9 mouse cellular contexts compared by ENCODE assay signal in the genomic region with DNA sequence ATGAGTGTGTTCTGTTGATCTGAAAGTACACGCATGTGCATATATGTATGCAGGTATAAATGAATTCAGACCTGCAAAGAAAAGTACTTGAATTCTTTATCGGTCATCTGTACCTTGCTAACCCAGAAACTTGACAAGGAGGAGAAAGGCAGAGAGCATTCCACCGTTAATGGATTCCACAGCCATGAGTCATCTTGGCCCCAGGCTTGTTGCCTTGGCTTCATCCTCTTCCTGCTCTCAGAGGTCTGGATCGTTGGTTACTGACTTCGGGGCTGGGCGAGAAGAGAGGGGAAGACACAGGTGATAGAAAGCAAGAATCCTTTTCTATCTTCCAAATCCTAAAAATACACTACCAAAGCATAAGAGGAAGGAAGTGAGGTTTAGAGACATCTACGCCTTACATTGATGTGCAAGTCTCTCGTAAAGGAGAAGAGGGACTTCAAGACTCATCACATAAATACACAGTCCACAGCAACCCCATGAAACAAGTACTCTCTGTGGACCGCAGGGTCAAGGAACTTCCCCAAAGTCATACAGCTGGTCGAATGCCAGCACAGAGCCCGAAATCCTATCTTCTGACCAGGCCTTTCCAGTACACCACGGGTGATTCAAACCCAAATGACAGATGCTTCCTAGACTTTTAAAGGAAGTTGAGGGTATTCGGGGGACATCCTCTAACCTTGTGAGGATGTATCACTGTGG. TPM values are rescaled to one million over a fixed set of nuclear protein-coding genes. Genes with fewer than 3 reads are reported as not detected.
DNase-seq lines count a peak whose midpoint lies in the region; ATAC-seq and TF ChIP-seq lines count a peak whose summit lies in the region.
"Had no signal": no experiment of that assay in that cellular context is flagged by ENCODE, and none has a peak within 500 bp of the region (broad histone marks: within the 10 kb centered on the region; RNA-seq: fewer than 3 reads in every experiment).

No protein-coding gene starts in this region.

- no peak for TF ChIP-seq CTCF in C2C12 (IDR thresholded peaks at IDR 0.05; ENCODE audit: control insufficient read depth, insufficient read depth, insufficient read length)
- TF ChIP-seq CTCF in kidney, postnatal 0 days (IDR thresholded peaks at IDR 0.05; ENCODE audit: low read depth): no peak

- ATAC-seq in kidney, postnatal 0 days (replicated peaks; ENCODE audit: low FRiP score, low read depth): no peak; the same call in 1 of the 2 replicates
- ATAC-seq in midbrain, embryonic 16.5 days: no peak
- no peak for ATAC-seq in activated CD4-positive, CD25-positive, alpha-beta regulatory T cell, adult 4 months

- H3ac ChIP-seq in C2C12 (ENCODE audit: control insufficient read depth, insufficient read length, low read depth): peak overlapping the region; percentile 12

- H3K36me3 ChIP-seq in C2C12 (ENCODE audit: control insufficient read depth, insufficient read depth): peaks cover 9% of the 10 kb centered on the region
- no peaks in the 10 kb centered on the region for H3K36me3 ChIP-seq in kidney, postnatal 0 days (ENCODE audit: insufficient read depth, low read length)
- no peaks in the 10 kb centered on the region for H3K36me3 ChIP-seq in midbrain, embryonic 16.5 days (ENCODE audit: control insufficient read depth, insufficient read depth, low read length)

- no peaks in the 10 kb centered on the region for H3K27me3 ChIP-seq in C2C12 (ENCODE audit: control insufficient read depth, insufficient read depth, insufficient read length)
- no peaks in the 10 kb centered on the region for H3K27me3 ChIP-seq in kidney, postnatal 0 days (ENCODE audit: insufficient read depth, low read length)
- no peaks in the 10 kb centered on the region for H3K27me3 ChIP-seq in midbrain, embryonic 16.5 days (ENCODE audit: control insufficient read depth, insufficient read depth, low read depth, low read length)

- no peak overlapping the region for H3K4me2 ChIP-seq in kidney, postnatal 0 days (ENCODE audit: low read length)
- no peak overlapping the region for H3K4me2 ChIP-seq in midbrain, embryonic 16.5 days (ENCODE audit: low read length)

- no peaks in the 10 kb centered on the region for H3K9me3 ChIP-seq in kidney, postnatal 0 days (replicated peaks; ENCODE audit: low read length)
- H3K9me3 ChIP-seq in midbrain, embryonic 16.5 days (replicated peaks; ENCODE audit: control insufficient read depth, low read length, poor library complexity, severe bottlenecking): no peaks in the 10 kb centered on the region

- no peak overlapping the region for H3K4me3 ChIP-seq in C2C12 (ENCODE audit: insufficient read depth, poor library complexity, severe bottlenecking)
- H3K4me3 ChIP-seq in kidney, postnatal 0 days (replicated peaks; ENCODE audit: low read depth, low read length): no peak overlapping the region
- H3K4me3 ChIP-seq in midbrain, embryonic 16.5 days (ENCODE audit: low read depth, low read length): no peak overlapping the region

- no peak overlapping the region for H3K9ac ChIP-seq in kidney, postnatal 0 days (ENCODE audit: low read depth, low read length)
- no peak overlapping the region for H3K9ac ChIP-seq in midbrain, embryonic 16.5 days (ENCODE audit: low read depth, low read length)

- no peaks in the 10 kb centered on the region; the same call in 1 of the 2 replicates for H3K4me1 ChIP-seq in kidney, postnatal 0 days (replicated peaks; ENCODE audit: insufficient read depth, low read length)
- H3K4me1 ChIP-seq in midbrain, embryonic 16.5 days (ENCODE audit: control insufficient read depth, insufficient read depth, low read length): peaks cover 6% of the 10 kb centered on the region

- peak; percentile 57 for DNase-seq in adipocyte (ENCODE audit: low spot score)
- DNase-seq in gastrocnemius, adult 8-10 months (ENCODE audit: low spot score in 2 of 2): peak; percentile 46 to 55
- DNase-seq in kidney, postnatal 0 days (ENCODE audit: low spot score): peak; percentile 74
- no peak for DNase-seq in B cell, adult 2 months
- DNase-seq in natural killer cell, adult 2 months (ENCODE audit: low spot score in 2 of 2): no peak

- 54% methylated on average over 13 of the region's 13 CpGs for WGBS in kidney, postnatal 0 days
- WGBS in midbrain, embryonic 16.5 days: 87% methylated on average over 13 of the region's 13 CpGs

- H3K79me3 ChIP-seq in C2C12 (ENCODE audit: low read depth): peaks cover 24% of the 10 kb centered on the region

- peak overlapping the region; percentile 19; the same call in 1 of the 2 replicates for H3K27ac ChIP-seq in kidney, postnatal 0 days
- no peak overlapping the region for H3K27ac ChIP-seq in midbrain, embryonic 16.5 days (ENCODE audit: low read length)
- H3K27ac ChIP-seq: macrophage had no signal

- peaks cover 84% of the 10 kb centered on the region for H3K79me2 ChIP-seq in C2C12 (ENCODE audit: control insufficient read depth, insufficient read depth)

TF ChIP-seq in C2C12, 6 proteins besides CTCF, POLR2A, EP300 and RAD21:
- TF ChIP-seq FOSL1 (IDR thresholded peaks at IDR 0.05; ENCODE audit: insufficient read depth, low read length, poor library complexity, severe bottlenecking) (peak; percentile 55), MYOD1 (IDR thresholded peaks at IDR 0.05; ENCODE audit: control insufficient read depth, insufficient read length, low read depth) (no peak)

RNA-seq across cellular contexts. Expression of gene Zfp462, which starts 35.1 kb away (rescaled TPM):
- 6.3 TPM for polyA plus RNA-seq in C2C12 (2012; fragmentation: generic; extraction: Trizol)
- 10 to 100 TPM; 11.1 to 33.7 (median 15.5) TPM for total RNA-seq in gastrocnemius, adult 8-10 months (2022)
- 2.6 and 2.9 TPM in 2 replicates for polyA plus RNA-seq in kidney, postnatal 0 days (2015; fragmentation: Nextera tagmentation; extraction: Ambion mirVana)
- polyA plus RNA-seq in midbrain, embryonic 16.5 days (2015; fragmentation: Nextera tagmentation; extraction: Ambion mirVana): 9.9 and 15.5 TPM in 2 replicates
- polyA plus RNA-seq in activated CD4-positive, CD25-positive, alpha-beta regulatory T cell, adult 4 months (2017; shearing (Covaris generic)): under 1 TPM in 1 of 2 experiments, not detected in 1; 0.03 TPM

Comparison
In these comparisons a context has a peak if more than half of its experiments do, and no peak if none do; other contexts are left out.
1. DNase-seq: peak in adipocyte (single experiment), gastrocnemius, adult 8-10 months (2 of 2) and kidney, postnatal 0 days (single experiment); none in B cell, adult 2 months (0 of 2) and natural killer cell, adult 2 months (0 of 2).